Mouse (Mus musculus): ENCODE results near the gene Tmod4.

DNA sequence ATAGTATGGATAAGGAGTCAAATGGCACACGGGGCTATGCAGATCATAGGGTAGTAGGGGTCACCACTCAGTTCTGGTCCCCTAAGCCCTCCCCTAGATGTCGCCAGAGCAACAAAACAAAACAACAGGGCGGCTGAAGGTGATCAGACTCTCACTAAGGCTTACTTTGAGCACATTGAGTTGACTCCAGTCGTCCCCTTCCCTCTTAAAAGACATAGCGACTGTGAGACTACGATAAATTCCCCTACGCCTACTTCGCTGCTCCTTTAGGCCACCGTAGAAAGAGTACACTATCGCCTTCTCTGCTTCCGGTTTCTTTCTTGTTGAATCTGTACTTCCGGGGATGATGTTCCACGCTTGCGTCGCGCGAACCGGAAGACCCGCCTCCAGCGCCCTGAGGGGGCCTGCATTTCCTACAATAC, 9.4 kb downstream of the Tmod4 start, which contains the start of the genes Scnm1 and Lysmd1:
- TF ChIP-seq POLR2A (IDR thresholded peaks at IDR 0.05; ENCODE audit: insufficient read length, low read depth): peak; percentile 31
- no peak for TF ChIP-seq TCF12 (IDR thresholded peaks at IDR 0.05; ENCODE audit: insufficient read depth, poor library complexity, severe bottlenecking)
- no peak for TF ChIP-seq REST (IDR thresholded peaks at IDR 0.05; ENCODE audit: insufficient read depth, insufficient read length)

All from myocyte (in vitro differentiated cells).